Mouse (Mus musculus) right cerebral cortex, postnatal 25 days (tissue): Measurements from ENCODE around the gene Igsf21.

ENCODE experiments used
- DNase-seq: peaks from one replicate; pipeline ENCODE4 v3.0.0; 2022

The Igsf21 gene

GRCm38 (mm10) chr4:140092367-140092766 is 154.2 kb downstream of the Igsf21 start:
- no peak for DNase-seq

- no peak for DNase-seq
Observed at GRCm38 (mm10) chr4:140091693-140092092, 154.9 kb downstream of the Igsf21 start.

- DNase-seq = no peak
Observed at GRCm38 (mm10) chr4:140089676-140090075, 156.9 kb downstream of the Igsf21 start.

GRCm38 (mm10) chr4:140088711-140089440 is 157.7 kb downstream of the Igsf21 start:
- no peak for DNase-seq

GRCm38 (mm10) chr4:140086192-140086591 is 160.4 kb downstream of the Igsf21 start:
- DNase-seq = peak; percentile 20

GRCm38 (mm10) chr4:140084521-140085011 is 162.0 kb downstream of the Igsf21 start:
- DNase-seq = peak; percentile 32

GRCm38 (mm10) chr4:140084064-140084463 is 162.5 kb downstream of the Igsf21 start:
- no peak for DNase-seq

- no peak for DNase-seq
Observed at GRCm38 (mm10) chr4:140078416-140078815, 168.2 kb downstream of the Igsf21 start.

- no peak for DNase-seq
Observed at GRCm38 (mm10) chr4:140077615-140078014, 169.0 kb downstream of the Igsf21 start.

- peak; percentile 28 for DNase-seq
Observed at GRCm38 (mm10) chr4:140076852-140077563, 169.6 kb downstream of the Igsf21 start.

GRCm38 (mm10) chr4:140076428-140076827 is 170.2 kb downstream of the Igsf21 start:
- no peak for DNase-seq

- DNase-seq = no peak
Observed at GRCm38 (mm10) chr4:140071047-140071446, 175.5 kb downstream of the Igsf21 start.

- DNase-seq = peak; percentile 79
Observed at GRCm38 (mm10) chr4:140070331-140070652, 176.3 kb downstream of the Igsf21 start.

- DNase-seq = peak; percentile 64
Observed at GRCm38 (mm10) chr4:140069563-140070330, 176.8 kb downstream of the Igsf21 start.

- no peak for DNase-seq
Observed at GRCm38 (mm10) chr4:140068468-140068867, 178.1 kb downstream of the Igsf21 start.

GRCm38 (mm10) chr4:140066011-140066410 is 180.6 kb downstream of the Igsf21 start:
- DNase-seq = no peak

GRCm38 (mm10) chr4:140063153-140063671 is 183.4 kb downstream of the Igsf21 start:
- no peak for DNase-seq

GRCm38 (mm10) chr4:140060251-140060650 is 186.3 kb downstream of the Igsf21 start:
- DNase-seq = no peak

GRCm38 (mm10) chr4:140053042-140053441 is 193.5 kb downstream of the Igsf21 start:
- no peak for DNase-seq

- no peak for DNase-seq
Observed at GRCm38 (mm10) chr4:140052575-140052974, 194.0 kb downstream of the Igsf21 start.

GRCm38 (mm10) chr4:140047807-140048362 is 198.7 kb downstream of the Igsf21 start:
- no peak for DNase-seq

- DNase-seq = no peak
Observed at GRCm38 (mm10) chr4:140043953-140044352, 202.6 kb downstream of the Igsf21 start.
